Mouse (Mus musculus): ENCODE measurements around the gene Cdca7l. TPM values are rescaled to one million over a fixed set of nuclear protein-coding genes. Genes with fewer than 3 reads are reported as not detected.

Cdca7l gene
- total RNA-seq, 1 experiment from 2014 or later: 261 TPM

- no peak for ATAC-seq (replicated peaks in 1 of 2; ENCODE audit: insufficient read depth in 1 of 2, low FRiP score in 2 of 2, low TSS enrichment in 1 of 2, low read depth in 1 of 2, poor library complexity in 2 of 2, severe bottlenecking in 2 of 2)
These were observed 2.4 kb downstream of the Cdca7l start for GRCm38 (mm10) chr12:117806470-117806869.

GRCm38 (mm10) chr12:117807637-117808036 is 3.5 kb downstream of the Cdca7l start:
- ATAC-seq (replicated peaks in 1 of 2; ENCODE audit: insufficient read depth in 1 of 2, low FRiP score in 2 of 2, low TSS enrichment in 1 of 2, low read depth in 1 of 2, poor library complexity in 2 of 2, severe bottlenecking in 2 of 2): no peak

GRCm38 (mm10) chr12:117808355-117809326 is 4.6 kb downstream of the Cdca7l start:
- no peak for ATAC-seq (replicated peaks in 1 of 2; ENCODE audit: insufficient read depth in 1 of 2, low FRiP score in 2 of 2, low TSS enrichment in 1 of 2, low read depth in 1 of 2, poor library complexity in 2 of 2, severe bottlenecking in 2 of 2)

DNA sequence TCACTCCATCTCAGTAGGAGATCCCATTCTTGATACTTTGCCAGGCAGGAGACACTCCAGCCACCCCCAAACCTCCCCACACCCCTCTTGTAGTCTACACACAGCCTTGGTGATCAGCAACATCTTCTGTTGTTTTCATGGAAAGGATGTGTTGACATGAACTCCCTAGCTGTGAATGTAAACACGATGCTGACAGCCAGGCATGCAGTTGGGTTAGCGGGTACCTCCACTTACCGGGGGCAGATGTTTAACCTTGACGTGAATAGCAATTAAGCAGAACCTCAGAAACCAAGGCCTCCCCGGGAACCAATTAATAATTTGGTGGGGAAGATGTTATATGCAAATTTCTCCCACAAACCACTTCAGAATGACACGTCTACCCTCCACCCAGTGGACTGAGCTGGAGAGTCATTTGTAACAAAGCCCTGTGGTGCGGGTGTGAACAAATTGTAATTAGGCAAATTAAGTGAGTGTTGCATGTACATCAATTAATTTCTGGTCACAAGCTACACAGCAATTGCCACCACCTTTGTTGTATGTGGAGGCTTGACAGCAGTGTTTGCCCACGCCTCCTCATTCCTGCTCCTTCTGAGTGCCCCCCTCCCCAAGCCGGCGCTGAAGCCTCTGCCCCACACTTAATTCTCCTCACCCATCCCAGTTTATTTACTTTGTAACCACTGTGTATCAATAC is 5.4 kb downstream of the Cdca7l start:
- no peak for ATAC-seq (replicated peaks in 1 of 2; ENCODE audit: insufficient read depth in 1 of 2, low FRiP score in 2 of 2, low TSS enrichment in 1 of 2, low read depth in 1 of 2, poor library complexity in 2 of 2, severe bottlenecking in 2 of 2)

DNA sequence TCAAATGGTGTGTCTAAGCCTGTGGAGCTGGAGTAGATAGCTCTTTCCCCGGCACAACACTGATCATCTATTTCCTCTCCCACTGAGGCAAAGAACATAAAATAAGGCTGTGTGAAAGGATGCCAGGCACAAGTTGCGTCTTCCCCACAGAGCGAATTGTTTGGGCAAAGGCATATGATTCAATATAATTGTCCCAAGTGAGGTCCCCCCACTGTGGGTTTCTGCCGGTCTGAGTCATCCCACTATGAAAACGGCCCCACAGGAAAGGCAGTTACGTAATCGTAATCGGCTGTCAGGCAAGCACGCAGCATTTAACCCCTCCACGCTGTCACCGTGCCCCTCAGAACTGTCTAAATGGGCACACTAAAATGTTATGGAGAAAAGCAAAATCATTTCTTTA is 6.0 kb downstream of the Cdca7l start:
- peak; percentile 75 to 79 for ATAC-seq (replicated peaks in 1 of 2; ENCODE audit: insufficient read depth in 1 of 2, low FRiP score in 2 of 2, low TSS enrichment in 1 of 2, low read depth in 1 of 2, poor library complexity in 2 of 2, severe bottlenecking in 2 of 2)

GRCm38 (mm10) chr12:117820138-117820858 is 16.2 kb downstream of the Cdca7l start:
- peak; percentile 79 to 84 for ATAC-seq (replicated peaks in 1 of 2; ENCODE audit: insufficient read depth in 1 of 2, low FRiP score in 2 of 2, low TSS enrichment in 1 of 2, low read depth in 1 of 2, poor library complexity in 2 of 2, severe bottlenecking in 2 of 2)

DNA sequence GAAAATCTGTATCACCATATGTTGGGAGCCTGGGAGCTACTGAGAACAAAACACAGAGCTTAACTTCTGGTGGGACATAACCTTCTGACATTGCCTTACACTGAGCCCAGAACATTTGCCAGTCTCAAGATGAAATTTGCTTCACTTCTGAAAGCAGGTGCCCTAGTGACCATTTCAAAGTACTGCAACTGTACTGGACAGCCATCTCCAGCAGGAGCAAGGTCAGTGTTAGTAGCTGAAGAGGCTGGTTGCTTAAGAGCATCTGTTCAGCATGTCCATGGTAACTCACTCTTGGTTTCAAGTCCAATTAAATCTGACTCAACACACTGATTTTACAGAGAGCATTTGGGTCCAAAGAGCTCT is 16.8 kb downstream of the Cdca7l start:
- ATAC-seq (replicated peaks in 1 of 2; ENCODE audit: insufficient read depth in 1 of 2, low FRiP score in 2 of 2, low TSS enrichment in 1 of 2, low read depth in 1 of 2, poor library complexity in 2 of 2, severe bottlenecking in 2 of 2): peak; percentile 69 to 73; a peak in 3 of 4 replicates

GRCm38 (mm10) chr12:117821394-117821793 is 17.3 kb downstream of the Cdca7l start:
- peak; percentile 44 to 53; a peak in 3 of 4 replicates for ATAC-seq (replicated peaks in 1 of 2; ENCODE audit: insufficient read depth in 1 of 2, low FRiP score in 2 of 2, low TSS enrichment in 1 of 2, low read depth in 1 of 2, poor library complexity in 2 of 2, severe bottlenecking in 2 of 2)

- ATAC-seq (replicated peaks in 1 of 2; ENCODE audit: insufficient read depth in 1 of 2, low FRiP score in 2 of 2, low TSS enrichment in 1 of 2, low read depth in 1 of 2, poor library complexity in 2 of 2, severe bottlenecking in 2 of 2): peak; percentile 65 to 68
These were observed 24.3 kb downstream of the Cdca7l start for GRCm38 (mm10) chr12:117828350-117828749.

DNA sequence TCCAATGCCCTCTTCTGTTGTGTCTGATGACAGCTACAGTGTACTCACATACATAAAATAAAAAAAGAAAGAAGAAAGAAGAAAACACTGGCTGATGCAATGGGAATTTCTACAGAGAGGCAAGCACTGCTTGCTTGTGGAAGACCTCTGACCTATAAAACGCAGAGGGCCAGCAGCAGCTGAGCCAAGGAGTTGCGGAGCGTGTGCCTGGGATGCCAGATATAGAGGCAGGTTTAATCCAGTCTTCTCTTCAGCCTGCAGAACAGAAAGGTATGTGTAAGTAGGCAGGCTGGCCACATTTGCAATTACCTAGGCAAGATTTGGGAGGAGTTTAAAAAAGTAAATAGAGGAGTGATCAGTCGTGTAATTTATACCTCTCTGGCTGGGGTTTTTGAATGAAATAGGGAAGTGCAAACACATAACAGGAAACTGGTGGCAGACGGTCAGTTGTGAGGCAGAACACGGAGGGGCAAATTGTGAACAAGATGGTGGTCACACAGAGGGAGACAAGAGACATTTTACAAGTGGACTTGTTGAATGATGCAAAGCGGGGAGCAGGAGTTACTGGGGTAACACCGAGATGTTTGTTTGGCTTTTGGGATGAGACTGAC is 27.4 kb downstream of the Cdca7l start:
- peak; percentile 66 to 81 for ATAC-seq (replicated peaks in 1 of 2; ENCODE audit: insufficient read depth in 1 of 2, low FRiP score in 2 of 2, low TSS enrichment in 1 of 2, low read depth in 1 of 2, poor library complexity in 2 of 2, severe bottlenecking in 2 of 2)

DNA sequence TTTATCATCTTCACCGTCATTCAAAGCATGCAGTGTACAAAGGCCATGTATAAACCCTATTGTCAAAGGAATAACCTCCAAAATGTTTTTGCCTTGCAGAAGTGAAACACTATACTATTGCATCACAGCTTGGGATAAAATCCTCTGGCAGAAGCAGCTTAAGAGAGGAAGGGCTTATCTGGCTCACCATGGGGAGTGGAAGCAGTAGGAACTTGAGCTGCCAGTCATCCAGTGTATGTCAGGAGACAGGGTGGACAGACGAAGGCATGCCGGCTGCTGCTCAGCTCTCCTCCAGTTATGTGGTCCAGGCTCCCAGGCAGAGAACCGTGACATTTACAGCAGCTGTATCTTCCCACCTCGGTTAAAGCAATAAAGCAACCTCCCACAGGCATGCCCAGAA is 28.1 kb downstream of the Cdca7l start:
- ATAC-seq (replicated peaks in 1 of 2; ENCODE audit: insufficient read depth in 1 of 2, low FRiP score in 2 of 2, low TSS enrichment in 1 of 2, low read depth in 1 of 2, poor library complexity in 2 of 2, severe bottlenecking in 2 of 2): no peak

GRCm38 (mm10) chr12:117834652-117835051 is 30.6 kb downstream of the Cdca7l start:
- no peak for ATAC-seq (replicated peaks in 1 of 2; ENCODE audit: insufficient read depth in 1 of 2, low FRiP score in 2 of 2, low TSS enrichment in 1 of 2, low read depth in 1 of 2, poor library complexity in 2 of 2, severe bottlenecking in 2 of 2)

GRCm38 (mm10) chr12:117835371-117835770 is 31.3 kb downstream of the Cdca7l start:
- ATAC-seq (replicated peaks in 1 of 2; ENCODE audit: insufficient read depth in 1 of 2, low FRiP score in 2 of 2, low TSS enrichment in 1 of 2, low read depth in 1 of 2, poor library complexity in 2 of 2, severe bottlenecking in 2 of 2): no peak

- peak in 1 of 2 experiments; percentile 65; a peak in 1 of 4 replicates for ATAC-seq (replicated peaks in 1 of 2; ENCODE audit: insufficient read depth in 1 of 2, low FRiP score in 2 of 2, low TSS enrichment in 1 of 2, low read depth in 1 of 2, poor library complexity in 2 of 2, severe bottlenecking in 2 of 2)
These were observed 33.3 kb downstream of the Cdca7l start for GRCm38 (mm10) chr12:117837376-117837775.

GRCm38 (mm10) chr12:117840705-117841104 is 36.6 kb downstream of the Cdca7l start:
- ATAC-seq (replicated peaks in 1 of 2; ENCODE audit: insufficient read depth in 1 of 2, low FRiP score in 2 of 2, low TSS enrichment in 1 of 2, low read depth in 1 of 2, poor library complexity in 2 of 2, severe bottlenecking in 2 of 2): no peak

GRCm38 (mm10) chr12:117842676-117843075 is 38.6 kb downstream of the Cdca7l start:
- no peak for ATAC-seq (replicated peaks in 1 of 2; ENCODE audit: insufficient read depth in 1 of 2, low FRiP score in 2 of 2, low TSS enrichment in 1 of 2, low read depth in 1 of 2, poor library complexity in 2 of 2, severe bottlenecking in 2 of 2)

DNA sequence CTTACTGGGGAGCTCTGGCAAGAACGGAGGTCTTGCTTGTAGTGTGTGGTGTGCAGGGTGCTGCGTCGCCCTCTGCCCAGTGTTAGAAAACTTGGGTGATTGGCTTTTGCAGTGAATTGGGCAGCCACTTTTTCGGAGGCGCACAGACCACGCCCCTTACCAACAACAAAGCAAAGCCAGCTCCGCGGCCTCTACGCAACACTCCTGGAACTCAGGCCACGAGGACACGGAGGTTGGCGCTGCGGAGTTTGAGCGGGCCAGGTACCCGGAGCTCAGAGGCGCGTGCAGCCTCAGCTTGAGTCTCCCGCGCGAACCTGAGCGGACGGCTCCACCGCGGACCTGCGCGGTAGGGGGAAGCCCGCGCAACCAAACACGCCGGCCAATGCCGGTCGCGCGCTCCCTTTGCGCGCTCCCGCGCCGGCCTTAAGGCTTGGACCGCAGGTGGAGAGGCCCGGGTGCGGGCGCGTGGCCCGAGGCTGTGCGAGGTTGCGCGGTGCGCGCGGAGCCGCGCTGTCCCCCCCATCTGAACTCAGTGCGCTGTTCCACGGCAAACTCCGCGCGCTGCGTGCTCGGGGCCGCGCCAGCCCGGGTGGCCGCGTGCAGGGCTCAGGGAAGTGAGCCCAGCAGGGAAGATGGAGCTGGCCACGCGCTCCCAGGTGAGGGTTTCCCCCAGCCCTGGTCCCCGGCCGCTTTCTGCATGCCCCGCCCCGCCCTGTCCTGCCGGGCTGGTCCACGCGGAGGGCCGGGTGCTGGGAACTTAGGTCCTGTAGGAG is 39.4 kb downstream of the Cdca7l start:
- peak; percentile 76 to 77 for ATAC-seq (replicated peaks in 1 of 2; ENCODE audit: insufficient read depth in 1 of 2, low FRiP score in 2 of 2, low TSS enrichment in 1 of 2, low read depth in 1 of 2, poor library complexity in 2 of 2, severe bottlenecking in 2 of 2)
